Mouse (Mus musculus): ENCODE measurements around the gene Maf.

- no peak for TF ChIP-seq HCFC1 (IDR thresholded peaks at IDR 0.05; ENCODE audit: borderline replicate concordance, insufficient read depth, low read length)
- TF ChIP-seq ZNF384 (IDR thresholded peaks at IDR 0.05; ENCODE audit: low read depth, low read length) = no peak
- no peak for TF ChIP-seq CHD2 (IDR thresholded peaks at IDR 0.05; ENCODE audit: low read depth, low read length)
Observed at GRCm38 (mm10) chr8:115709931-115710330, 2.3 kb upstream of the Maf start.
